Mouse (Mus musculus): ENCODE measurements around the gene 2300003K06Rik. TPM values are rescaled to one million over a fixed set of nuclear protein-coding genes. Genes with fewer than 3 reads are reported as not detected.
"Not testable (repeated sequence)": the region's sequence is repeated elsewhere in the genome, so short reads cannot be mapped to it uniquely, and the experiment has no call there.

2300003K06Rik gene
- polyA plus RNA-seq, 1 experiment from 2014 or later = not detected

DNA sequence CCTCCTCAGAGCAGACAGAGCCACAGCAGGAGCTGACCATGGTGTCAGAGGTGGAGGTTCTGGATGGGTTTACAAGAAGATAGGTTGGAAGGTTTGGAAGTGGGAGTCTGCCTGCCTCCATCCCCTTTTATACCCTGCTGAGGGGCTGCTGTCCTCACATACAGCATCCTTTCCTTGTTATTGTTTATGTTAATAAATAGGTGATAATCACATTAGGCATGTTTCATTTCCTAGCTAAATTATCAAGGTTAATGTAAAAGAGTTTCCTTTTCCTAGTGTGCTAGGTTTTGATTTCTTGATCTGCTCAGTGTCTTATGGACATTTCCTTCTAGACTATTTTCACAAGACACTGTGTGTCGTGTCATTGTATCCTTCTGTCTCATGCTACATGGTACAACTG lies 33.5 kb downstream of the 2300003K06Rik start, which contains the start of gene Gm11554:
Gene Gm11554, minus strand, starts transcription at position 101 of the 400 bp plus-strand sequence.
- H3K9ac ChIP-seq; H3K36me3 ChIP-seq; H3K4me1 ChIP-seq; H3K9me3 ChIP-seq; ATAC-seq (ENCODE audit: extremely low read depth, insufficient number of reproducible peaks, low FRiP score, low TSS enrichment); H3K27ac ChIP-seq (replicated peaks); H3K4me3 ChIP-seq; H3K4me2 ChIP-seq; H3K27me3 ChIP-seq (replicated peaks): not testable (repeated sequence)
- WGBS = no CpG with 5 or more reads among the region's 1 CpGs

GRCm38 (mm10) chr11:99798832-99799231 lies 39.0 kb downstream of the 2300003K06Rik start, which contains the start of gene Gm11569:
TSS of gene Gm11569 (minus strand) at chr11:99798932.
- not testable (repeated sequence) for H3K4me3 ChIP-seq; H3K9me3 ChIP-seq; H3K36me3 ChIP-seq; H3K4me1 ChIP-seq; H3K27me3 ChIP-seq (replicated peaks); ATAC-seq (ENCODE audit: extremely low read depth, insufficient number of reproducible peaks, low FRiP score, low TSS enrichment); H3K9ac ChIP-seq; H3K27ac ChIP-seq (replicated peaks); H3K4me2 ChIP-seq
- WGBS = no CpG with 5 or more reads among the region's 1 CpGs

- no peaks in the 10 kb centered on the region for H3K4me1 ChIP-seq
- H3K9ac ChIP-seq = no peak within 1 kb of the TSS
- no peak within 1 kb of the TSS for H3K27ac ChIP-seq (replicated peaks)
- H3K4me2 ChIP-seq = no peak within 1 kb of the TSS
- no peak within 1 kb of the TSS for H3K4me3 ChIP-seq
- H3K27me3 ChIP-seq (replicated peaks) = 0 out of 2 replicates have a peak, but pooled peaks cover 4% of the 10 kb centered on the region
- WGBS = 76% methylated on average over 2 of the region's 2 CpGs
- H3K36me3 ChIP-seq = no peaks in the 10 kb centered on the region
- no peaks in the 10 kb centered on the region for H3K9me3 ChIP-seq
- no peak for ATAC-seq (ENCODE audit: extremely low read depth, insufficient number of reproducible peaks, low FRiP score, low TSS enrichment)
Observed at GRCm38 (mm10) chr11:99793367-99793766, 44.5 kb downstream of the 2300003K06Rik start, which contains the start of gene Gm11596. TSS of gene Gm11596 (minus strand) at chr11:99793467.

Other genes starting within 250 kb of the 2300003K06Rik start
- not detected in 2 replicates for gene Krtap1-3, start 246.7 kb downstream of the 2300003K06Rik start, polyA plus RNA-seq (2015; fragmentation: Nextera tagmentation; extraction: Ambion mirVana)
- gene Krtap9-3, start 240.0 kb downstream of the 2300003K06Rik start, polyA plus RNA-seq (2015; fragmentation: Nextera tagmentation; extraction: Ambion mirVana) = not detected in 2 replicates
- gene Gm11938, start 234.8 kb downstream of the 2300003K06Rik start, polyA plus RNA-seq (2015; fragmentation: Nextera tagmentation; extraction: Ambion mirVana) = not detected in 2 replicates
- gene Gm11937, start 227.9 kb downstream of the 2300003K06Rik start, polyA plus RNA-seq (2015; fragmentation: Nextera tagmentation; extraction: Ambion mirVana) = not detected in 2 replicates
- gene Krtap2-4, start 223.2 kb downstream of the 2300003K06Rik start, polyA plus RNA-seq (2015; fragmentation: Nextera tagmentation; extraction: Ambion mirVana) = not detected in 2 replicates
- not detected in 2 replicates for gene Gm11562, start 217.6 kb downstream of the 2300003K06Rik start, polyA plus RNA-seq (2015; fragmentation: Nextera tagmentation; extraction: Ambion mirVana)
- gene Krtap4-1, start 209.8 kb downstream of the 2300003K06Rik start, polyA plus RNA-seq (2015; fragmentation: Nextera tagmentation; extraction: Ambion mirVana) = not detected in 2 replicates
- gene Krtap4-2, start 203.0 kb downstream of the 2300003K06Rik start, polyA plus RNA-seq (2015; fragmentation: Nextera tagmentation; extraction: Ambion mirVana) = not detected in 2 replicates
- not detected in 2 replicates for gene Krtap4-7, start 194.0 kb downstream of the 2300003K06Rik start, polyA plus RNA-seq (2015; fragmentation: Nextera tagmentation; extraction: Ambion mirVana)
- gene Gm11555, start 187.8 kb downstream of the 2300003K06Rik start, polyA plus RNA-seq (2015; fragmentation: Nextera tagmentation; extraction: Ambion mirVana) = not detected in 2 replicates
- gene Gm11563, start 179.1 kb downstream of the 2300003K06Rik start, polyA plus RNA-seq (2015; fragmentation: Nextera tagmentation; extraction: Ambion mirVana) = not detected in 2 replicates
- not detected in 2 replicates for gene Krtap4-6, start 172.1 kb downstream of the 2300003K06Rik start, polyA plus RNA-seq (2015; fragmentation: Nextera tagmentation; extraction: Ambion mirVana)
- gene Gm14190, start 147.3 kb downstream of the 2300003K06Rik start, polyA plus RNA-seq (2015; fragmentation: Nextera tagmentation; extraction: Ambion mirVana) = not detected in 2 replicates
- not detected in 2 replicates for gene Gm14180, start 103.8 kb downstream of the 2300003K06Rik start, polyA plus RNA-seq (2015; fragmentation: Nextera tagmentation; extraction: Ambion mirVana)
- gene Gm11595, start 65.2 kb downstream of the 2300003K06Rik start, polyA plus RNA-seq (2015; fragmentation: Nextera tagmentation; extraction: Ambion mirVana) = not detected in 2 replicates
- gene Krtap4-8, start 57.4 kb downstream of the 2300003K06Rik start, polyA plus RNA-seq (2015; fragmentation: Nextera tagmentation; extraction: Ambion mirVana) = not detected in 2 replicates
- not detected in 2 replicates for gene Krtap4-9, start 52.9 kb downstream of the 2300003K06Rik start, polyA plus RNA-seq (2015; fragmentation: Nextera tagmentation; extraction: Ambion mirVana)
- not detected in 2 replicates for gene Gm11596, start 44.6 kb downstream of the 2300003K06Rik start, polyA plus RNA-seq (2015; fragmentation: Nextera tagmentation; extraction: Ambion mirVana)
- not detected in 2 replicates for gene Gm11569, start 39.1 kb downstream of the 2300003K06Rik start, polyA plus RNA-seq (2015; fragmentation: Nextera tagmentation; extraction: Ambion mirVana)
- gene Gm11554, start 33.6 kb downstream of the 2300003K06Rik start, polyA plus RNA-seq (2015; fragmentation: Nextera tagmentation; extraction: Ambion mirVana) = not detected in 2 replicates
- gene Krtap4-13, start 28.2 kb downstream of the 2300003K06Rik start, polyA plus RNA-seq (2015; fragmentation: Nextera tagmentation; extraction: Ambion mirVana) = not detected in 2 replicates
- gene Gm11564, start 22.4 kb downstream of the 2300003K06Rik start, polyA plus RNA-seq (2015; fragmentation: Nextera tagmentation; extraction: Ambion mirVana) = not detected in 2 replicates
- gene Krtap4-16, start 13.5 kb upstream of the 2300003K06Rik start, polyA plus RNA-seq (2015; fragmentation: Nextera tagmentation; extraction: Ambion mirVana) = not detected in 2 replicates
- not detected in 2 replicates for gene Gm11568, start 19.9 kb upstream of the 2300003K06Rik start, polyA plus RNA-seq (2015; fragmentation: Nextera tagmentation; extraction: Ambion mirVana)
- gene Gm11559, start 26.4 kb upstream of the 2300003K06Rik start, polyA plus RNA-seq (2015; fragmentation: Nextera tagmentation; extraction: Ambion mirVana) = not detected in 2 replicates
- not detected in 2 replicates for gene Krtap9-1, start 35.3 kb upstream of the 2300003K06Rik start, polyA plus RNA-seq (2015; fragmentation: Nextera tagmentation; extraction: Ambion mirVana)
- not detected in 2 replicates for gene Gm11567, start 41.1 kb upstream of the 2300003K06Rik start, polyA plus RNA-seq (2015; fragmentation: Nextera tagmentation; extraction: Ambion mirVana)
- not detected in 2 replicates for gene Krtap31-1, start 69.9 kb upstream of the 2300003K06Rik start, polyA plus RNA-seq (2015; fragmentation: Nextera tagmentation; extraction: Ambion mirVana)
- gene Gm11565, start 76.7 kb upstream of the 2300003K06Rik start, polyA plus RNA-seq (2015; fragmentation: Nextera tagmentation; extraction: Ambion mirVana) = not detected in 2 replicates
- not detected in 2 replicates for gene Krtap31-2, start 98.2 kb upstream of the 2300003K06Rik start, polyA plus RNA-seq (2015; fragmentation: Nextera tagmentation; extraction: Ambion mirVana)
- gene Krtap9-5, start 110.4 kb upstream of the 2300003K06Rik start, polyA plus RNA-seq (2015; fragmentation: Nextera tagmentation; extraction: Ambion mirVana) = not detected in 2 replicates
- not detected in 2 replicates for gene Krtap29-1, start 141.0 kb upstream of the 2300003K06Rik start, polyA plus RNA-seq (2015; fragmentation: Nextera tagmentation; extraction: Ambion mirVana)
- not detected in 2 replicates for gene Krtap16-1, start 148.5 kb upstream of the 2300003K06Rik start, polyA plus RNA-seq (2015; fragmentation: Nextera tagmentation; extraction: Ambion mirVana)
- gene Krtap17-1, start 155.9 kb upstream of the 2300003K06Rik start, polyA plus RNA-seq (2015; fragmentation: Nextera tagmentation; extraction: Ambion mirVana) = not detected in 2 replicates
- not detected in 2 replicates for gene Krt33a, start 178.1 kb upstream of the 2300003K06Rik start, polyA plus RNA-seq (2015; fragmentation: Nextera tagmentation; extraction: Ambion mirVana)
- not detected in 2 replicates for gene Krt33b, start 191.8 kb upstream of the 2300003K06Rik start, polyA plus RNA-seq (2015; fragmentation: Nextera tagmentation; extraction: Ambion mirVana)
- not detected in 2 replicates for gene Krt34, start 203.5 kb upstream of the 2300003K06Rik start, polyA plus RNA-seq (2015; fragmentation: Nextera tagmentation; extraction: Ambion mirVana)
- not detected in 2 replicates for gene Krt31, start 212.5 kb upstream of the 2300003K06Rik start, polyA plus RNA-seq (2015; fragmentation: Nextera tagmentation; extraction: Ambion mirVana)

Data from heart, embryonic 13.5 days (tissue).